Mouse (Mus musculus) embryonic facial prominence, embryonic 14.5 days (tissue): Measurements from ENCODE around the gene Unk. TPM values are rescaled to one million over a fixed set of nuclear protein-coding genes. Genes with fewer than 3 reads are reported as not detected.

ENCODE experiments used
- ATAC-seq: fragments of 200-750 bp; cut with Nextera tagmentation; 2 replicates; pipeline ENCODE4 v1.8.0; 2017; ENCODE audit warnings: low read depth, moderate number of reproducible peaks, moderate TSS enrichment
- DNase-seq: peaks from one replicate; pipeline ENCODE4 v3.0.0-alpha.2; 2015; ENCODE audit warnings: low spot score
- H3K27ac ChIP-seq: fragments of 300-500 bp; sonication (generic); replicated peaks from 2 replicates; pipeline ENCODE4 v1.5.1; 2014; ENCODE audit warnings: low read depth, mild to moderate bottlenecking, low read length, moderate library complexity
- H3K27me3 ChIP-seq: fragments of 300-500 bp; sonication (generic); replicated peaks from 2 replicates; pipeline ENCODE4 v1.6.1; 2014; ENCODE audit warnings: low read length; ENCODE audit not compliant: control insufficient read depth, insufficient read depth
- H3K36me3 ChIP-seq: fragments of 300-500 bp; sonication (generic); 2 replicates; pipeline ENCODE4 v1.6.1; 2014; ENCODE audit warnings: low read length, mixed read lengths; ENCODE audit not compliant: control insufficient read depth, insufficient read depth
- H3K4me1 ChIP-seq: fragments of 300-500 bp; sonication (generic); 2 replicates; pipeline ENCODE4 v1.6.1; 2014; ENCODE audit warnings: antibody characterized with exemption, low read length; ENCODE audit not compliant: control insufficient read depth, insufficient read depth
- H3K4me2 ChIP-seq: fragments of 300-500 bp; sonication (generic); 2 replicates; pipeline ENCODE4 v1.6.1; 2014; ENCODE audit warnings: low read depth, mild to moderate bottlenecking, low read length, moderate library complexity, mixed read lengths
- H3K4me3 ChIP-seq: fragments of 300-500 bp; sonication (generic); 2 replicates; pipeline ENCODE4 v1.5.1; 2014; ENCODE audit warnings: low read depth, mild to moderate bottlenecking, low read length
- H3K9ac ChIP-seq: fragments of 300-500 bp; sonication (generic); 2 replicates; pipeline ENCODE4 v1.6.1; 2014; ENCODE audit warnings: low read depth, mild to moderate bottlenecking, low read length, moderate library complexity, mixed read lengths
- H3K9me3 ChIP-seq: fragments of 300-500 bp; sonication (generic); 2 replicates; pipeline ENCODE4 v1.6.1; 2016; ENCODE audit warnings: low read length; ENCODE audit not compliant: control insufficient read depth
- WGBS: fragments of 180-500 bp; shearing (Covaris S2); extraction: QIAGEN DNeasy Blood & Tissue Kit; methylation state at CpG from one replicate; pipeline ENCODE4 v1.1.7; 2014; 5-methylcytosine and 5-hydroxymethylcytosine counted together
- polyA plus RNA-seq: library from polyadenylated mRNA; unstranded; fragments of >200 nt; fragmentation: Nextera tagmentation; extraction: Ambion mirVana; gene quantifications from 2 replicates; pipeline ENCODE4 v1.2.1, GENCODE M21; 2014

The Unk gene
- polyA plus RNA-seq, 1 experiment from 2014 or later = 25.1 TPM

- WGBS = 78% methylated on average over 10 of the region's 10 CpGs
- H3K27ac ChIP-seq = no peak overlapping the region
- H3K36me3 ChIP-seq = peaks cover 51% of the 10 kb centered on the region
- H3K4me1 ChIP-seq = peaks cover 6% of the 10 kb centered on the region; the same call in 1 of the 2 replicates
- no peak overlapping the region for H3K4me3 ChIP-seq
- H3K9ac ChIP-seq = no peak overlapping the region
- no peaks in the 10 kb centered on the region for H3K9me3 ChIP-seq
- H3K27me3 ChIP-seq = no peaks in the 10 kb centered on the region
- no peak overlapping the region for H3K4me2 ChIP-seq
- no peak for DNase-seq
- ATAC-seq = no peak
Measured at GRCm38 (mm10) chr11:116079511-116079910, 49.4 kb downstream of the Unk start.

DNA sequence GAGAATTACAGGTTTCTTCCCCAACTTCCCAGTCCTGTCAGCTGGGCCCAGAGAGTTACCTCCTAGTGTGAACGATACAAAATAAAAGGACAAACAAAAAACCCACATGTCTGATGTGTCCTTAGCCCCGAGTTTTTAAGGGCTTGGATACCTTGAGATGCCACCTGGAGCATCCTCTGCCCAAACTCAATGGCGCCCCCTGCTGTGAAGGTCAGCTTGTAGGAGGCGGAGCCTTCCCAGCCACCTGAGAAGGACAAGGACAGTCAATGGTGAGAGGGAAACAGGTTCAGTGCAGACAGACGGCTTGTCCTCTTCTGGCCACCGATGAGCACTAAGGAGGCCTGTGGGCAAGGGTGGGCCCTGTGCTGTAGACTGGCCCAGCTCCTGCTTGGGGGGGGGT, 51.0 kb downstream of the Unk start:
- peaks cover 51% of the 10 kb centered on the region for H3K36me3 ChIP-seq
- WGBS = 71% methylated on average over 6 of the region's 6 CpGs
- DNase-seq (no peak), ATAC-seq (no peak)
- H3K27ac ChIP-seq = no peak overlapping the region
- H3K4me1 ChIP-seq = peaks cover 16% of the 10 kb centered on the region
- no peak overlapping the region for H3K4me2 ChIP-seq
- no peak overlapping the region for H3K9ac ChIP-seq
- no peak overlapping the region for H3K4me3 ChIP-seq
- no peaks in the 10 kb centered on the region for H3K27me3 ChIP-seq
- H3K9me3 ChIP-seq = no peaks in the 10 kb centered on the region

GRCm38 (mm10) chr11:116083096-116083672, 53.1 kb downstream of the Unk start:
- Histone ChIP-seq H3K4me1 (peaks cover 13% of the 10 kb centered on the region), H3K9ac (no peak overlapping the region), H3K27ac (no peak overlapping the region), H3K36me3 (peaks cover 51% of the 10 kb centered on the region), H3K9me3 (no peaks in the 10 kb centered on the region), H3K27me3 (no peaks in the 10 kb centered on the region), H3K4me3 (no peak overlapping the region), H3K4me2 (no peak overlapping the region)
- 88% methylated on average over 14 of the region's 14 CpGs for WGBS
- DNase-seq = no peak
- ATAC-seq = no peak

- 87% methylated on average over 6 of the region's 6 CpGs for WGBS
- H3K27me3 ChIP-seq = no peaks in the 10 kb centered on the region
- ATAC-seq (no peak), DNase-seq (no peak)
- no peak overlapping the region for H3K9ac ChIP-seq
- H3K4me1 ChIP-seq = peaks cover 12% of the 10 kb centered on the region
- H3K36me3 ChIP-seq = peaks cover 48% of the 10 kb centered on the region
- no peak overlapping the region for H3K4me3 ChIP-seq
- H3K9me3 ChIP-seq = no peaks in the 10 kb centered on the region
- no peak overlapping the region for H3K27ac ChIP-seq
- no peak overlapping the region for H3K4me2 ChIP-seq
Measured at GRCm38 (mm10) chr11:116084166-116084565, 54.0 kb downstream of the Unk start.

DNA sequence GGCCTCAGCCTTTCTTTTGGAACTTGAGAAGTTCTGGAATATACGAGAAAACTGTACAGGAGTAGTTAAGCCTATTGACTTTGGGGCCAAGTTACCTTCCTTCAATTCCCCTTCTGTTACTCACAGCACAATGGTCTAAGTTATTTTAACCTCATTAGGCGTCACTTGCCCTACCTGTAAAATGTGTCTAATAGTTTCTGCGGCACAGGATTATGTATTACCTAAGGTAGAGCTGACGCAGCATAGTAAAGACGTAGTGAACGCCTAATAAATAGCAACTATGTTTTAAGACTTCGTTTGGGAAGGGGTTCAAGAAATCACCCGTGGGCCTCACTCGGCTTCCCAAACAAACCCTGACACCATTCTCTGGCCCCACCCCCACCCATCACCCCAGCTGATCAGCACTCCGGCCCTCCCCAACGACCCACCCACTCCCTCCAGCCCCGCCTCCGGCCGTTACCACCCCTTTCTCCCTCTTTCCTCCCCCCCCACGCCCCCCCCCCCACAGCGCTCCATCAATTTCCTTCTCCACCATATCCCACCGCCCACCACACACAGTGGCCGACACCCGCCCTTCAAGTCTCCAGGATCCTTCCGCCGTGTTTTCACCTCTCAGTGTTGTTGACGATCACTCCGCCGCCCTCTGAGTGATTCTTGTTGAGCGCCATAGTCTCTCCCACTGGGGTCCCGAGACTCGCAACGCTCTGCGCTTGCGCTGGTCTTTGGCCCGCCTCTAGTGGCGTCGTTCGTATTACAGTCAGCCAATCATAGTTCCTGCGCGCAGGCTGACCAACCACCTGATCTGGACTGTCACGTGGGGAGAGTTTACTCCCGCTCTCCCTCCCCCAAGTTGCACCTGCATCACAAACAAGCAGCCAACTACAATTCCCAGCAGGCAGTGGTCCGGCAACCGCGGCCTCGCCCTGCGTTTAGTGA, 56.4 kb downstream of the Unk start, which contains the start of gene Wbp2:
Wbp2 (minus strand) TSS at position 738 of the 936 bp plus-strand sequence.
- Histone ChIP-seq H3K4me2 (peak within 1 kb of the TSS; percentile 64), H3K4me1 (peaks cover 12% of the 10 kb centered on the region), H3K9me3 (no peaks in the 10 kb centered on the region), H3K4me3 (peak within 1 kb of the TSS; percentile 50), H3K36me3 (peaks cover 24% of the 10 kb centered on the region), H3K9ac (peak within 1 kb of the TSS; percentile 63), H3K27me3 (no peaks in the 10 kb centered on the region), H3K27ac (peak within 1 kb of the TSS; percentile 75)
- ATAC-seq (peak; percentile 97), DNase-seq (peak; percentile 100)
- 5% methylated on average over 31 of the region's 43 CpGs for WGBS

DNA sequence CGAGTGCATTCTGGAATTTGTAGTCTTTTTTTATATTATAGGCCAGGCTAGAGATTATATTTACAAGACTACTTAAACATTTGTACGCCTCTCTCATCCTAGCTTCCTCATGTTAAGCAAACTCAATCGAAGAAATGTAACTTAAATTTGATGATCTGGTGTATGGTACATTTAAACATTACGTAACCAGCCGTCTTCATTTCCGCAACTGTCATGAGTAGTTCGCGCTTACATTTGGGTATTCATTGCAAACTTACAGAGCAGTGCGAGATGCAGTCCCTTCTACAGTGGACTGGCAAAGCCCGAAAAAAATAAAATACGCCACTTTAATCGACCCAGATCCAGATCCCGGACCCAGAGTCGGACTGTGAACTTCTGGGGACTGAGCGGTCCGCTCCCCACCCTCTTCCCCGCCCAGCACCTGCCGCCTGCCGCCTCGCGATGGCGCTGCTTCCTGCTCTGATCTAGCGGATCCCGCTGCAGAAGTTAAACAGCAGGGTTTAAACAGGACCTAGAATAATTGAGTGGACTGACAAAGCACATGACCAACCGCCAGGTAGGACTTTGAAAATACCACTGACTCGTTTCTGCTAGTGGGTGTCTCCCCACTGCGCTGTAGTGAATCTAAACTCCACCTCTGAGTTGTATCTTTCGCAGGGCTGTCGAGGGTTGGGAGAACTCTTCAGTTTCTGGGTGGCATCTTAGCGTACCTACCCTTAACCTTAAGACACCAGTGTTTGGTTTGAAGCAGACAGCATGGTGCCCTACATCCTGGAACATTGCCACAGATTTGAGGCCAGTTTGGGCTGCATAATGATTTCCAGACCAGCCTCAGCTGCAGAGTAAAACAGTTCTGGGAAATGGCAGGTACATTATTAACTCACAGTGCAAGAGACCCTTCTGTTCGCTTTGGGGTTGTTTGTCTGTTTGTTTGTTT, 57.3 kb downstream of the Unk start:
- Histone ChIP-seq H3K4me3 (peak overlapping the region; percentile 50), H3K36me3 (peaks cover 16% of the 10 kb centered on the region), H3K9me3 (no peaks in the 10 kb centered on the region), H3K27ac (peak overlapping the region; percentile 75), H3K4me1 (peaks cover 12% of the 10 kb centered on the region), H3K4me2 (peak overlapping the region; percentile 64), H3K9ac (peak overlapping the region; percentile 39), H3K27me3 (no peaks in the 10 kb centered on the region)
- peak; percentile 88 for DNase-seq
- ATAC-seq = peak; percentile 84
- 2% methylated on average over 31 of the region's 31 CpGs for WGBS

- DNase-seq = no peak
- Histone ChIP-seq H3K9ac (no peak overlapping the region), H3K4me1 (peaks cover 12% of the 10 kb centered on the region), H3K9me3 (no peaks in the 10 kb centered on the region), H3K4me2 (peak overlapping the region; percentile 64), H3K4me3 (no peak overlapping the region), H3K27me3 (no peaks in the 10 kb centered on the region), H3K27ac (no peak overlapping the region), H3K36me3 (peaks cover 9% of the 10 kb centered on the region)
- ATAC-seq = no peak
- WGBS = 72% methylated on average over 8 of the region's 8 CpGs
Measured at GRCm38 (mm10) chr11:116088188-116088587, 58.1 kb downstream of the Unk start.

DNA sequence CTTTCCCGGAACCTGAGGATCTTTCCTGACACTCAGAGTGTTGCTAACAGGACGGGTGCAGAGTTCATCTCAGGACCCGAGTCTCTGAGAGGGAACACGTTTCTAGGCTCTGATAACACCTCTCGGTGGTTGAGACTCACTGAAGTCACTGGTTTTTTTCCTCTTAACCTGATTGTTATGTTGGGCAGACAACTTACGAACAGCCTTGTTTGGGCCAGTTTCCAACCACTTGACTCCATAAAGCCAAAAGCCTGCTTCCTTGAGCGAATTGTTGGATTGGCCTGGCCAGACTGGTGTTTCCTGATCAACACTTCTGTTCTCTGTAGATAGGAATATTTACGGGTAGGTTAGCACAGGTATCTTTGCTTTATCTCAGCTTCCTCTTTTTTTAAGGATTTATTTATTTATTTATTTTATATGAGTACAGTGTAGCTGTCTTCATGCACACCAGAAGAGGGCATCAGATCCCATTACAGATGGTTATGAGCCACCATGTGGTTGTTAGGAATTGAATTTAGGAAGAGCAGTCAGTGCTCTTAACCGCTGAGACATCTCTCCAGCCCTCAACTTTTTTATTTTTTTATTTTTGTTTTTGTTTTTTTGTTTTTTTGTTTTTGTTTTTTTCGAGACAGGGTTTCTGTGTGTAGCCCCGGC, 58.7 kb downstream of the Unk start:
- no peak overlapping the region for H3K4me2 ChIP-seq
- no peak overlapping the region for H3K9ac ChIP-seq
- ATAC-seq (no peak), DNase-seq (no peak)
- H3K27ac ChIP-seq = no peak overlapping the region
- no peaks in the 10 kb centered on the region for H3K27me3 ChIP-seq
- peaks cover 2% of the 10 kb centered on the region; the same call in 1 of the 2 replicates for H3K36me3 ChIP-seq
- no peak overlapping the region for H3K4me3 ChIP-seq
- WGBS = 79% methylated on average over 11 of the region's 11 CpGs
- no peaks in the 10 kb centered on the region for H3K9me3 ChIP-seq
- H3K4me1 ChIP-seq = peaks cover 12% of the 10 kb centered on the region
